Mouse (Mus musculus) spleen, postnatal 14 days (tissue): Measurements from ENCODE around the gene Dennd5b.
A peak's percentile ranks its signal among the peaks of the same experiment; 100 is the strongest.
"Not testable (repeated sequence)": the region's sequence is repeated elsewhere in the genome, so short reads cannot be mapped to it uniquely, and the experiment has no call there.

Experiments
- DNase-seq, 2 experiments: peaks; one replicate each; pipeline ENCODE4 v3.0.0; 2021 to 2022; ENCODE audit warnings: low spot score in 2 of 2

Gene Dennd5b

GRCm38 (mm10) chr6:148946881-148947405 is 154.5 kb downstream of the Dennd5b start:
- no peak for DNase-seq

- DNase-seq = peak; percentile 95 to 97
Observed at GRCm38 (mm10) chr6:148946409-148946742, 155.1 kb downstream of the Dennd5b start, which contains the start of gene Sinhcaf. Gene Sinhcaf, minus strand, starts transcription at chr6:148946467.

GRCm38 (mm10) chr6:148945509-148946408 is 155.7 kb downstream of the Dennd5b start:
- peak; percentile 10 to 25 for DNase-seq

- DNase-seq = peak; percentile 29 to 49
Observed at GRCm38 (mm10) chr6:148944767-148945508, 156.5 kb downstream of the Dennd5b start.

- peak in 1 of 2 experiments; percentile 28 for DNase-seq
Observed at GRCm38 (mm10) chr6:148944344-148944766, 157.1 kb downstream of the Dennd5b start.

- DNase-seq = no peak
Observed at GRCm38 (mm10) chr6:148943695-148944094, 157.8 kb downstream of the Dennd5b start.

- no peak for DNase-seq
Observed at GRCm38 (mm10) chr6:148942406-148942805, 159.1 kb downstream of the Dennd5b start.

- no peak for DNase-seq
Observed at GRCm38 (mm10) chr6:148941880-148942279, 159.6 kb downstream of the Dennd5b start.

GRCm38 (mm10) chr6:148940383-148940782 is 161.1 kb downstream of the Dennd5b start:
- not testable (repeated sequence) for DNase-seq
